Mouse (Mus musculus): ENCODE results near the gene ccdc198. TPM values are rescaled to one million over a fixed set of nuclear protein-coding genes. Genes with fewer than 3 reads are reported as not detected.

The ccdc198 gene
- total RNA-seq, 1 experiment from 2014 or later: not detected

GRCm38 (mm10) chr14:49201073-49201778 lies 44.0 kb downstream of the ccdc198 start:
- ATAC-seq (replicated peaks; ENCODE audit: low read depth, poor library complexity, severe bottlenecking): no peak

- no peak for ATAC-seq (replicated peaks; ENCODE audit: low read depth, poor library complexity, severe bottlenecking)
Observed at GRCm38 (mm10) chr14:49197031-49197527, 48.2 kb downstream of the ccdc198 start.

- no peak for ATAC-seq (replicated peaks; ENCODE audit: low read depth, poor library complexity, severe bottlenecking)
Observed at GRCm38 (mm10) chr14:49186270-49186669, 59.0 kb downstream of the ccdc198 start.

GRCm38 (mm10) chr14:49179736-49180135 lies 65.5 kb downstream of the ccdc198 start:
- ATAC-seq (replicated peaks; ENCODE audit: low read depth, poor library complexity, severe bottlenecking): no peak

- ATAC-seq (replicated peaks; ENCODE audit: low read depth, poor library complexity, severe bottlenecking): no peak
Observed at GRCm38 (mm10) chr14:49173290-49174135, 71.8 kb downstream of the ccdc198 start.

- ATAC-seq (replicated peaks; ENCODE audit: low read depth, poor library complexity, severe bottlenecking): peak; percentile 39; the same call in 1 of the 2 replicates
Observed at GRCm38 (mm10) chr14:49172582-49172988, 72.7 kb downstream of the ccdc198 start.

GRCm38 (mm10) chr14:49171867-49172581 lies 73.2 kb downstream of the ccdc198 start, which contains the start of gene Naa30:
Naa30 (plus strand) TSS chr14:49172226.
- peak; percentile 97 for ATAC-seq (replicated peaks; ENCODE audit: low read depth, poor library complexity, severe bottlenecking)

GRCm38 (mm10) chr14:49171286-49171685 lies 74.0 kb downstream of the ccdc198 start:
- ATAC-seq (replicated peaks; ENCODE audit: low read depth, poor library complexity, severe bottlenecking): no peak

Other genes with a start within 250 kb of the ccdc198 start
- gene Ap5m1, start 179.4 kb downstream of the ccdc198 start, total RNA-seq (2017): 20.9 and 38.9 TPM in 2 replicates
- gene Exoc5, start 178.8 kb downstream of the ccdc198 start, total RNA-seq (2017): 98.1 and 117 TPM in 2 replicates
- gene Naa30, start 73.2 kb downstream of the ccdc198 start, total RNA-seq (2017): 43.6 and 53.3 TPM in 2 replicates

All from common myeloid progenitor, adult 5-6 weeks (primary cell).